Mouse (Mus musculus) CH12.LX (cell line): ENCODE data around the gene Lamtor2.

Experiments
- BHLHE40 ChIP-seq: IDR thresholded peaks from 2 replicates; pipeline ENCODE4 v1.6.1; 2011; ENCODE audit warnings: mild to moderate bottlenecking, low read depth, low read length, improper control_type of control experiment
- CHD1 ChIP-seq: IDR thresholded peaks from 2 replicates; pipeline ENCODE4 v1.6.1; 2012; ENCODE audit warnings: low read depth, low read length, improper control_type of control experiment, inconsistent platforms
- CHD2 ChIP-seq: IDR thresholded peaks from 2 replicates; pipeline ENCODE4 v1.6.1; 2011; ENCODE audit warnings: low read length, improper control_type of control experiment
- CTCF ChIP-seq, 2 experiments: IDR thresholded peaks in 1 of 2; conservative IDR thresholded peaks in 1 of 2; 2 replicates each; pipeline ENCODE4 v1.5.1; 2011 to 2012; ENCODE audit warnings: low read depth in 2 of 2, low read length in 2 of 2, improper control_type of control experiment in 1 of 2, inconsistent platforms in 1 of 2, mild to moderate bottlenecking in 1 of 2, moderate library complexity in 1 of 2
- E2F4 ChIP-seq: IDR thresholded peaks from 2 replicates; pipeline ENCODE4 v1.6.1; 2011; ENCODE audit warnings: low read depth, low read length, improper control_type of control experiment; ENCODE audit not compliant: insufficient replicate concordance
- EP300 ChIP-seq: IDR thresholded peaks from 2 replicates; pipeline ENCODE4 v1.6.1; 2011; ENCODE audit warnings: low read length, improper control_type of control experiment
- IRF4 ChIP-seq: IDR thresholded peaks from 2 replicates; pipeline ENCODE4 v1.6.1; 2014; ENCODE audit warnings: low read depth, mild to moderate bottlenecking, inconsistent platforms, low read length, improper control_type of control experiment
- MAFK ChIP-seq: IDR thresholded peaks from 2 replicates; pipeline ENCODE4 v1.6.1; 2011; ENCODE audit warnings: low read length, improper control_type of control experiment; ENCODE audit not compliant: insufficient replicate concordance
- MAX ChIP-seq: IDR thresholded peaks from 2 replicates; pipeline ENCODE4 v1.6.1; 2011; ENCODE audit warnings: low read length, improper control_type of control experiment
- POLR2A ChIP-seq: IDR thresholded peaks from 2 replicates; pipeline ENCODE4 v1.6.1; 2011; ENCODE audit warnings: low read depth, mild to moderate bottlenecking, improper control_type of control experiment, low read length
- TCF12 ChIP-seq: IDR thresholded peaks from 2 replicates; pipeline ENCODE4 v1.6.1; 2014; ENCODE audit warnings: low read depth, mild to moderate bottlenecking, inconsistent platforms, low read length, improper control_type of control experiment
- UBTF ChIP-seq: IDR thresholded peaks from 2 replicates; pipeline ENCODE4 v1.6.1; 2012; ENCODE audit warnings: low read depth, mild to moderate bottlenecking, inconsistent platforms, low read length, improper control_type of control experiment, moderate library complexity
- ZC3H11A ChIP-seq: IDR thresholded peaks from 2 replicates; pipeline ENCODE4 v1.6.1; 2012; ENCODE audit warnings: low read depth, mild to moderate bottlenecking, inconsistent platforms, low read length, improper control_type of control experiment

GRCm38 (mm10) chr3:88532689-88533511 lies 20.0 kb downstream of the Lamtor2 start:
- TF ChIP-seq TCF12 (no peak), IRF4 (no peak), EP300 (no peak), POLR2A (no peak), E2F4 (no peak), CTCF (conservative IDR thresholded peaks at IDR 0.05 in 1 of 2, IDR thresholded peaks at IDR 0.05 in 1 of 2; ENCODE audit: low read depth in 2 of 2, low read length in 2 of 2) (no peak), BHLHE40 (no peak), MAFK (no peak), MAX (peak; percentile 64; the same call in 1 of the 2 replicates), CHD1 (no peak), CHD2 (no peak), UBTF (no peak), ZC3H11A (no peak)
